Mouse (Mus musculus) midbrain, embryonic 13.5 days (tissue): ENCODE results near the gene Clns1a. TPM values are rescaled to one million over a fixed set of nuclear protein-coding genes. Genes with fewer than 3 reads are reported as not detected.

Experiments used
- polyA plus RNA-seq: library from polyadenylated mRNA; unstranded; fragments of >200 nt; fragmentation: Nextera tagmentation; extraction: Ambion mirVana; gene quantifications from 2 replicates; pipeline ENCODE4 v1.2.1, GENCODE M21; 2015

The Clns1a gene
- polyA plus RNA-seq, 1 experiment from 2014 or later: 194 TPM

Other genes starting within 250 kb of the Clns1a start
- 1.5 and 1.6 TPM in 2 replicates for gene Kctd14, start 245.3 kb upstream of the Clns1a start, polyA plus RNA-seq
- gene Ints4, start 215.7 kb upstream of the Clns1a start, polyA plus RNA-seq: 45.9 and 48.8 TPM in 2 replicates
- 46.6 and 50.5 TPM in 2 replicates for gene Aamdc, start 117.1 kb upstream of the Clns1a start, polyA plus RNA-seq
- gene Rsf1, start 116.7 kb upstream of the Clns1a start, polyA plus RNA-seq: 35.6 and 40.9 TPM in 2 replicates
- 9.7 and 10.8 TPM in 2 replicates for gene Aqp11, start 41.7 kb downstream of the Clns1a start, polyA plus RNA-seq
- gene Pak1, start 91.9 kb downstream of the Clns1a start, polyA plus RNA-seq: 145 and 152 TPM in 2 replicates
- not detected in 2 replicates for gene Gdpd4, start 223.3 kb downstream of the Clns1a start, polyA plus RNA-seq